Mouse (Mus musculus): ENCODE measurements around the gene Zfp57.

- TF ChIP-seq MYOG (IDR thresholded peaks at IDR 0.05; ENCODE audit: control insufficient read depth, extremely low read depth, insufficient read length) (no peak), CTCF (IDR thresholded peaks at IDR 0.05; ENCODE audit: control insufficient read depth, insufficient read depth, insufficient read length) (no peak), USF1 (IDR thresholded peaks at IDR 0.05; ENCODE audit: low read depth) (no peak), MAX (IDR thresholded peaks at IDR 0.05) (no peak), CEBPB (IDR thresholded peaks at IDR 0.05; ENCODE audit: low read depth) (no peak), MYOD1 (IDR thresholded peaks at IDR 0.05; ENCODE audit: control insufficient read depth, insufficient read length, low read depth) (no peak), FOSL1 (IDR thresholded peaks at IDR 0.05; ENCODE audit: insufficient read depth, low read length, poor library complexity, severe bottlenecking) (no peak)
Measured at GRCm38 (mm10) chr17:36952631-36953030, 48.3 kb upstream of the Zfp57 start.

Data from C2C12 (cell line).